ENCODE assay signal across 12 mouse cellular contexts in genomic region chr13:115346115-115347021, GRCm38 (mm10).
DNase-seq lines count a peak whose midpoint lies in the region; ATAC-seq lines count a peak whose summit lies in the region.
"Had no signal": no experiment of that assay in that cellular context is flagged by ENCODE, and none has a peak within 500 bp of the region (broad histone marks: within the 10 kb centered on the region; RNA-seq: fewer than 3 reads in every experiment).

No protein-coding gene starts in this region.

- no peaks in the 10 kb centered on the region for H3K4me1 ChIP-seq in hindbrain, embryonic 15.5 days (replicated peaks)
- H3K4me1 ChIP-seq in hindbrain, embryonic 12.5 days, result no peaks in the 10 kb centered on the region
- no peaks in the 10 kb centered on the region for H3K4me1 ChIP-seq in neural tube, embryonic 11.5 days (ENCODE audit: control insufficient read depth, insufficient read depth, low read length)
- 0 out of 2 replicates have a peak, but pooled peaks cover 2% of the 10 kb centered on the region for H3K4me1 ChIP-seq in limb, embryonic 11.5 days (ENCODE audit: control insufficient read depth, insufficient read depth, low read length)
- H3K4me1 ChIP-seq in stomach, embryonic 15.5 days, result no peaks in the 10 kb centered on the region
- H3K4me1 ChIP-seq in heart, embryonic 12.5 days (replicated peaks), result no peaks in the 10 kb centered on the region
- H3K4me1 ChIP-seq: heart, embryonic 10.5 days; liver, embryonic 12.5 days had no signal

- no peaks in the 10 kb centered on the region for H3K27me3 ChIP-seq in hindbrain, embryonic 15.5 days
- no peaks in the 10 kb centered on the region for H3K27me3 ChIP-seq in hindbrain, embryonic 12.5 days
- H3K27me3 ChIP-seq in neural tube, embryonic 11.5 days (ENCODE audit: control insufficient read depth, insufficient read depth, low read length), result no peaks in the 10 kb centered on the region
- no peaks in the 10 kb centered on the region for H3K27me3 ChIP-seq in limb, embryonic 11.5 days (ENCODE audit: control insufficient read depth, insufficient read depth, low read length)
- H3K27me3 ChIP-seq in stomach, embryonic 15.5 days (replicated peaks), result no peaks in the 10 kb centered on the region
- H3K27me3 ChIP-seq in heart, embryonic 12.5 days (replicated peaks), result no peaks in the 10 kb centered on the region
- H3K27me3 ChIP-seq: liver, embryonic 12.5 days had no signal

- no peak for DNase-seq in neural tube, embryonic 11.5 days (ENCODE audit: low spot score)
- DNase-seq in neural tube, embryonic 10.5 days (ENCODE audit: extremely low spot score, low spot score), result no peak
- peak; percentile 45 for DNase-seq in limb, embryonic 11.5 days (ENCODE audit: low spot score)
- DNase-seq in left cerebral cortex, postnatal 36 days (ENCODE audit: low spot score in 2 of 2), result no peak
- DNase-seq: kidney, postnatal 10 days had no signal

- H3K9ac ChIP-seq in hindbrain, embryonic 15.5 days, result no peak overlapping the region
- H3K9ac ChIP-seq in hindbrain, embryonic 12.5 days, result no peak overlapping the region
- H3K9ac ChIP-seq in neural tube, embryonic 11.5 days (ENCODE audit: low read length), result no peak overlapping the region
- H3K9ac ChIP-seq in limb, embryonic 11.5 days (ENCODE audit: low read length), result no peak overlapping the region
- no peak overlapping the region for H3K9ac ChIP-seq in stomach, embryonic 15.5 days
- no peak overlapping the region for H3K9ac ChIP-seq in heart, embryonic 12.5 days
- H3K9ac ChIP-seq: liver, embryonic 12.5 days had no signal

- peak; percentile 38; the same call in 1 of the 2 replicates for ATAC-seq in hindbrain, embryonic 15.5 days (ENCODE audit: low FRiP score, low read depth)
- no peak for ATAC-seq in hindbrain, embryonic 12.5 days (ENCODE audit: low FRiP score)
- ATAC-seq in neural tube, embryonic 11.5 days (ENCODE audit: insufficient read depth, low FRiP score, low TSS enrichment), result no peak
- ATAC-seq in limb, embryonic 11.5 days (ENCODE audit: insufficient number of reproducible peaks, low FRiP score, low TSS enrichment, low read depth), result 0 out of 2 replicates have a peak, but pooled peaks have one; percentile 53
- ATAC-seq in stomach, embryonic 15.5 days (ENCODE audit: insufficient read depth, low FRiP score, low read depth), result peak; percentile 53; the same call in 1 of the 2 replicates
- no peak for ATAC-seq in heart, embryonic 12.5 days (ENCODE audit: insufficient number of reproducible peaks, low FRiP score)
- ATAC-seq: liver, embryonic 12.5 days had no signal

- H3K27ac ChIP-seq in hindbrain, embryonic 15.5 days (replicated peaks), result 0 out of 2 replicates have a peak overlapping the region, but pooled peaks have one; percentile 41
- H3K27ac ChIP-seq in hindbrain, embryonic 12.5 days, result no peak overlapping the region
- no peak overlapping the region for H3K27ac ChIP-seq in neural tube, embryonic 11.5 days (ENCODE audit: low read depth, low read length)
- no peak overlapping the region for H3K27ac ChIP-seq in limb, embryonic 11.5 days (replicated peaks; ENCODE audit: low read depth, low read length)
- no peak overlapping the region for H3K27ac ChIP-seq in stomach, embryonic 15.5 days
- H3K27ac ChIP-seq in heart, embryonic 12.5 days (ENCODE audit: poor library complexity, severe bottlenecking), result no peak overlapping the region
- H3K27ac ChIP-seq: heart, embryonic 10.5 days; liver, embryonic 12.5 days had no signal

- H3K36me3 ChIP-seq in hindbrain, embryonic 15.5 days, result no peaks in the 10 kb centered on the region
- H3K36me3 ChIP-seq in hindbrain, embryonic 12.5 days, result no peaks in the 10 kb centered on the region
- H3K36me3 ChIP-seq in neural tube, embryonic 11.5 days (ENCODE audit: control insufficient read depth, insufficient read depth, low read length), result no peaks in the 10 kb centered on the region
- no peaks in the 10 kb centered on the region for H3K36me3 ChIP-seq in limb, embryonic 11.5 days (ENCODE audit: control insufficient read depth, insufficient read depth, low read length)
- H3K36me3 ChIP-seq in stomach, embryonic 15.5 days, result no peaks in the 10 kb centered on the region
- no peaks in the 10 kb centered on the region for H3K36me3 ChIP-seq in heart, embryonic 12.5 days
- H3K36me3 ChIP-seq: heart, embryonic 10.5 days; liver, embryonic 12.5 days had no signal

- peak overlapping the region; percentile 40 for H3K4me2 ChIP-seq in hindbrain, embryonic 15.5 days
- no peak overlapping the region for H3K4me2 ChIP-seq in hindbrain, embryonic 12.5 days (replicated peaks)
- peak overlapping the region; percentile 27 for H3K4me2 ChIP-seq in neural tube, embryonic 11.5 days (ENCODE audit: low read depth)
- peak overlapping the region; percentile 44 for H3K4me2 ChIP-seq in limb, embryonic 11.5 days (ENCODE audit: low read depth, severe bottlenecking)
- peak overlapping the region; percentile 45 for H3K4me2 ChIP-seq in stomach, embryonic 15.5 days
- H3K4me2 ChIP-seq in heart, embryonic 12.5 days, result no peak overlapping the region
- H3K4me2 ChIP-seq: liver, embryonic 12.5 days had no signal

- intact Hi-C loops in left cerebral cortex, postnatal 36 days (cut with DNase I), result no loop called here

- no peaks in the 10 kb centered on the region for H3K9me3 ChIP-seq in hindbrain, embryonic 15.5 days
- no peaks in the 10 kb centered on the region for H3K9me3 ChIP-seq in hindbrain, embryonic 12.5 days (replicated peaks)
- H3K9me3 ChIP-seq in neural tube, embryonic 11.5 days (ENCODE audit: control insufficient read depth, low read length), result no peaks in the 10 kb centered on the region
- no peaks in the 10 kb centered on the region for H3K9me3 ChIP-seq in limb, embryonic 11.5 days (ENCODE audit: control insufficient read depth, low read length)
- no peaks in the 10 kb centered on the region for H3K9me3 ChIP-seq in stomach, embryonic 15.5 days
- H3K9me3 ChIP-seq in heart, embryonic 12.5 days (replicated peaks), result no peaks in the 10 kb centered on the region
- H3K9me3 ChIP-seq: heart, embryonic 10.5 days; liver, embryonic 12.5 days had no signal

- 56% methylated on average over 20 of the region's 20 CpGs for whole genome bisulfite sequencing in hindbrain, embryonic 15.5 days
- WGBS in hindbrain, embryonic 12.5 days, result 74% methylated on average over 20 of the region's 20 CpGs
- WGBS in neural tube, embryonic 11.5 days, result 37% methylated on average over 20 of the region's 20 CpGs
- WGBS in limb, embryonic 11.5 days, result 26% methylated on average over 20 of the region's 20 CpGs
- WGBS in stomach, embryonic 15.5 days, result 25% methylated on average over 20 of the region's 20 CpGs
- 84% methylated on average over 20 of the region's 20 CpGs for WGBS in heart, embryonic 12.5 days

- peak overlapping the region; percentile 21 for H3K4me3 ChIP-seq in hindbrain, embryonic 15.5 days
- H3K4me3 ChIP-seq in hindbrain, embryonic 12.5 days, result no peak overlapping the region
- no peak overlapping the region for H3K4me3 ChIP-seq in neural tube, embryonic 11.5 days (ENCODE audit: low read depth, low read length)
- peak overlapping the region; percentile 20; the same call in 1 of the 2 replicates for H3K4me3 ChIP-seq in limb, embryonic 11.5 days (ENCODE audit: low read depth, low read length)
- H3K4me3 ChIP-seq in stomach, embryonic 15.5 days (replicated peaks), result peak overlapping the region; percentile 6
- no peak overlapping the region for H3K4me3 ChIP-seq in heart, embryonic 12.5 days
- H3K4me3 ChIP-seq: heart, embryonic 10.5 days; liver, embryonic 12.5 days; myocyte had no signal

Comparison
In these comparisons a context has a peak if more than half of its experiments do, and no peak if none do; other contexts are left out.
1. ATAC-seq: peak in hindbrain, embryonic 15.5 days (single experiment), limb, embryonic 11.5 days (single experiment) and stomach, embryonic 15.5 days (single experiment); none in hindbrain, embryonic 12.5 days (single experiment), neural tube, embryonic 11.5 days (single experiment) and heart, embryonic 12.5 days (single experiment).
2. H3K4me2 ChIP-seq: peak in hindbrain, embryonic 15.5 days (single experiment), neural tube, embryonic 11.5 days (single experiment), limb, embryonic 11.5 days (single experiment) and stomach, embryonic 15.5 days (single experiment); none in hindbrain, embryonic 12.5 days (single experiment) and heart, embryonic 12.5 days (single experiment).
3. H3K4me3 ChIP-seq: peak in hindbrain, embryonic 15.5 days (single experiment), limb, embryonic 11.5 days (single experiment) and stomach, embryonic 15.5 days (single experiment); none in hindbrain, embryonic 12.5 days (single experiment), neural tube, embryonic 11.5 days (single experiment) and heart, embryonic 12.5 days (single experiment).